Mouse (Mus musculus) splenic B cell, adult 2 months (primary cell): Measurements from ENCODE around the gene Cbfb.
"Not testable (repeated sequence)": the region's sequence is repeated elsewhere in the genome, so short reads cannot be mapped to it uniquely, and the experiment has no call there.

Source experiments
- DNase-seq: peaks from one replicate; pipeline ENCODE4 v3.0.0-alpha.2; 2011; ENCODE audit warnings: low read depth, low spot score
- H3K27me3 ChIP-seq: 2 replicates; pipeline ENCODE4 v1.6.1; 2012; ENCODE audit warnings: mild to moderate bottlenecking, low read length, moderate library complexity, mixed read lengths; ENCODE audit not compliant: control insufficient read depth, poor library complexity, insufficient read depth, severe bottlenecking
- H3K36me3 ChIP-seq: 2 replicates; pipeline ENCODE4 v1.6.1; 2012; ENCODE audit warnings: mild to moderate bottlenecking, low read length, moderate library complexity, mixed read lengths; ENCODE audit not compliant: control insufficient read depth, poor library complexity, insufficient read depth, severe bottlenecking

Gene Cbfb

GRCm38 (mm10) chr8:105214104-105214503 lies 43.6 kb downstream of the Cbfb start:
- Histone ChIP-seq H3K36me3 (no peaks in the 10 kb centered on the region), H3K27me3 (no peaks in the 10 kb centered on the region)
- no peak for DNase-seq

- DNase-seq: peak; percentile 77
- Histone ChIP-seq H3K27me3 (no peaks in the 10 kb centered on the region), H3K36me3 (no peaks in the 10 kb centered on the region)
Measured at GRCm38 (mm10) chr8:105217926-105218522, 47.5 kb downstream of the Cbfb start.

GRCm38 (mm10) chr8:105223850-105224249 lies 53.4 kb downstream of the Cbfb start:
- DNase-seq: no peak
- no peaks in the 10 kb centered on the region for H3K36me3 ChIP-seq
- no peaks in the 10 kb centered on the region for H3K27me3 ChIP-seq

- DNase-seq: peak; percentile 96
- H3K27me3 ChIP-seq: no peaks in the 10 kb centered on the region
Measured at GRCm38 (mm10) chr8:105224413-105225271, 54.2 kb downstream of the Cbfb start, which contains the start of gene D230025D16Rik. TSS of gene D230025D16Rik (plus strand) at chr8:105225145.

DNA sequence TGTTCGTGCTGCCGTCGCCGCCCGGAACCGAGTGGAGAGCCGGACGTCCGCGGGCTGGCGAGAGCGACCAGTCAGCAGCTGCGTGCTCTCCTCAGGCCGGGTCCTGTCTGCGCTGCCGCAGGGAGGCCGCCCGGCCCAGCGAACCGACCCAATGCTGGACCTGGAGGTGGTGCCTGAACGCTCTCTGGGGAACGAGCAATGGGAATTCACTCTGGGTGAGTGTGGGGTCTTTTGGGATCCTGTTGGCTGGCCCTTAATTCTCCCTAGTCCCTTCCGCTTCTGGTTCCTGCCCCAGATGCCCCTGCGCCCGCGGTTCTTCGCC lies 54.8 kb downstream of the Cbfb start:
- DNase-seq: no peak
- no peaks in the 10 kb centered on the region for H3K36me3 ChIP-seq

More at GRCm38 (mm10) chr8:105224413-105225271, 54.2 kb downstream of the Cbfb start, which contains the start of gene D230025D16Rik:
- no peaks in the 10 kb centered on the region for H3K36me3 ChIP-seq

GRCm38 (mm10) chr8:105225917-105226316 lies 55.4 kb downstream of the Cbfb start:
- no peaks in the 10 kb centered on the region for H3K36me3 ChIP-seq
- DNase-seq: no peak

More for the DNA sequence above, 54.8 kb downstream of the Cbfb start:
- no peaks in the 10 kb centered on the region for H3K27me3 ChIP-seq

DNA sequence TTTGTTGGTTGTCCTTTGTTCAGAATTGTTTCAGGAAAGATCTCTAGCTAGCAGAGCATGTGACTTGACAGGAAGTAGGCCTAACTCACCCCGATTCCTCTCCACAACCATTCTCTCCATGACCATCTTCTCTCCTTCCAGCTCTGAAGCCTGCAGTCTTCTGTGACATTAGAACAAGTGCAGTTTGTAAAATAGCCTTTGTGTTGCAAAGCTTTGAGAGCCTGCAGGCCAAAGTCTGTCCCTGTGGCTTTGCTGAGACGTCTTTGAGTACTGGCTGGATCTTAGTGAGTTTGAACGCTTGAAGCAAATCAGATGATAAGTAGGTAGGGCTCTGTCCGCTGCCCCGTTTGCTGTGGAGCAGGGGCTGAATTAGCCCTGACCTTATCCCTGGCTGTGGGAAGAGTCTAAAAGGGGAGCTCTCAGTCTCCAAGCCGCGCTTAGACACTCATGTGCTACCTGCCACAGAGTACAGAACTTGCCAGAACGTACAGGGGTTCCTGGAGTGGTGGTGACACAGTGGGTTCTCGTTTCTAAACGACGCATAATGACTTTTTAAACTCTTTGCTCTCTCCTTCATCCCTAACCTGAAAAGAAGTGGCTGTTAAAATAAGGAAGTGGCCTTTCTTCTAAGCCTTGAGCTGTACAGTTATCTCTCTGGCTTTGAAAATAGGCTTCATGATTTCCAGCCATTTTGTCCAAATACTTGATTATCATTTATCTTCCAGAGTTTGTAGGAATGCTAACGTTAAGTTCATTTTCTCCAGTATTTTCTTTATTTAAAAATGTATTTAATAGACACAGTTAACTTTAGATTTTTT lies 61.2 kb downstream of the Cbfb start:
- H3K27me3 ChIP-seq: no peaks in the 10 kb centered on the region
- no peak for DNase-seq
- H3K36me3 ChIP-seq: peaks cover 5% of the 10 kb centered on the region

More at GRCm38 (mm10) chr8:105225917-105226316, 55.4 kb downstream of the Cbfb start:
- H3K27me3 ChIP-seq: no peaks in the 10 kb centered on the region

GRCm38 (mm10) chr8:105232321-105232693 lies 61.8 kb downstream of the Cbfb start:
- not testable (repeated sequence) for DNase-seq

GRCm38 (mm10) chr8:105233126-105233935 lies 62.9 kb downstream of the Cbfb start:
- no peak for DNase-seq
- H3K27me3 ChIP-seq: no peaks in the 10 kb centered on the region
- peaks cover 5% of the 10 kb centered on the region for H3K36me3 ChIP-seq

More at GRCm38 (mm10) chr8:105232321-105232693, 61.8 kb downstream of the Cbfb start:
- H3K27me3 ChIP-seq, H3K36me3 ChIP-seq: not testable (repeated sequence)

GRCm38 (mm10) chr8:105235206-105235605 lies 64.7 kb downstream of the Cbfb start:
- H3K36me3 ChIP-seq: peaks cover 5% of the 10 kb centered on the region
- no peaks in the 10 kb centered on the region for H3K27me3 ChIP-seq
- DNase-seq: no peak

GRCm38 (mm10) chr8:105237442-105238142 lies 67.1 kb downstream of the Cbfb start:
- H3K36me3 ChIP-seq: peaks cover 6% of the 10 kb centered on the region
- DNase-seq: no peak
- H3K27me3 ChIP-seq: no peaks in the 10 kb centered on the region

DNA sequence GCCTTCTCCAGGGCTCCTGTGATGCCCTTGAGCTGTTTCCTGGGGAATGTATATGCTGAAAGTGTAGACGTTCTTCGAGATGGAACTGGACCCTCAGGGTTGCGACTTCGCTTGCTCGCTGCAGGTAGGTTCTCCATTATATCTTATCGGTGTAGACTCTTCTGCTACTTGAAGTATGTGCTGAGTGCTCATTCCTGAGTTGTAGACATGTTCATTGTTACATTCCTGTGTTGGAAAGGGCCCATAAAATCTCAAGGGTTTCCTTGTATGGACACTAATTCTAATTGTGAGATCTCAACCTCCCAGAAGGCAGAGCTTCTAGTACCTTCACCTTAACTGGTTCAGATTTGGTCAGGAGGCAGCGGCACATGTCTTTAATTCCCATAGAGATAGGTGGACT lies 70.5 kb downstream of the Cbfb start:
- no peak for DNase-seq
- no peaks in the 10 kb centered on the region for H3K27me3 ChIP-seq
- H3K36me3 ChIP-seq: peaks cover 5% of the 10 kb centered on the region

- DNase-seq: no peak
- Histone ChIP-seq H3K27me3 (no peaks in the 10 kb centered on the region), H3K36me3 (peaks cover 4% of the 10 kb centered on the region; the same call in 1 of the 2 replicates)
Measured at GRCm38 (mm10) chr8:105251954-105252353, 81.5 kb downstream of the Cbfb start.
